Mouse (Mus musculus) embryonic facial prominence, embryonic 14.5 days (tissue): Measurements from ENCODE around the gene Zfp638. TPM values are rescaled to one million over a fixed set of nuclear protein-coding genes. Genes with fewer than 3 reads are reported as not detected.
"Not testable (repeated sequence)": the region's sequence is repeated elsewhere in the genome, so short reads cannot be mapped to it uniquely, and the experiment has no call there.

Experiments used
- ATAC-seq: fragments of 200-750 bp; cut with Nextera tagmentation; 2 replicates; pipeline ENCODE4 v1.8.0; 2017; ENCODE audit warnings: low read depth, moderate number of reproducible peaks, moderate TSS enrichment
- DNase-seq: peaks from one replicate; pipeline ENCODE4 v3.0.0-alpha.2; 2015; ENCODE audit warnings: low spot score
- H3K27ac ChIP-seq: fragments of 300-500 bp; sonication (generic); replicated peaks from 2 replicates; pipeline ENCODE4 v1.5.1; 2014; ENCODE audit warnings: low read depth, mild to moderate bottlenecking, low read length, moderate library complexity
- H3K27me3 ChIP-seq: fragments of 300-500 bp; sonication (generic); replicated peaks from 2 replicates; pipeline ENCODE4 v1.6.1; 2014; ENCODE audit warnings: low read length; ENCODE audit not compliant: control insufficient read depth, insufficient read depth
- H3K36me3 ChIP-seq: fragments of 300-500 bp; sonication (generic); 2 replicates; pipeline ENCODE4 v1.6.1; 2014; ENCODE audit warnings: low read length, mixed read lengths; ENCODE audit not compliant: control insufficient read depth, insufficient read depth
- H3K4me1 ChIP-seq: fragments of 300-500 bp; sonication (generic); 2 replicates; pipeline ENCODE4 v1.6.1; 2014; ENCODE audit warnings: antibody characterized with exemption, low read length; ENCODE audit not compliant: control insufficient read depth, insufficient read depth
- H3K4me2 ChIP-seq: fragments of 300-500 bp; sonication (generic); 2 replicates; pipeline ENCODE4 v1.6.1; 2014; ENCODE audit warnings: low read depth, mild to moderate bottlenecking, low read length, moderate library complexity, mixed read lengths
- H3K4me3 ChIP-seq: fragments of 300-500 bp; sonication (generic); 2 replicates; pipeline ENCODE4 v1.5.1; 2014; ENCODE audit warnings: low read depth, mild to moderate bottlenecking, low read length
- H3K9ac ChIP-seq: fragments of 300-500 bp; sonication (generic); 2 replicates; pipeline ENCODE4 v1.6.1; 2014; ENCODE audit warnings: low read depth, mild to moderate bottlenecking, low read length, moderate library complexity, mixed read lengths
- H3K9me3 ChIP-seq: fragments of 300-500 bp; sonication (generic); 2 replicates; pipeline ENCODE4 v1.6.1; 2016; ENCODE audit warnings: low read length; ENCODE audit not compliant: control insufficient read depth
- WGBS: fragments of 180-500 bp; shearing (Covaris S2); extraction: QIAGEN DNeasy Blood & Tissue Kit; methylation state at CpG from one replicate; pipeline ENCODE4 v1.1.7; 2014; 5-methylcytosine and 5-hydroxymethylcytosine counted together
- polyA plus RNA-seq: library from polyadenylated mRNA; unstranded; fragments of >200 nt; fragmentation: Nextera tagmentation; extraction: Ambion mirVana; gene quantifications from 2 replicates; pipeline ENCODE4 v1.2.1, GENCODE M21; 2014

Gene Zfp638
- polyA plus RNA-seq: 62.1 and 66.2 TPM in 2 replicates

GRCm38 (mm10) chr6:83866954-83867597, at the start of gene Zfp638:
Zfp638 (plus strand) TSS chr6:83867109.
- no peaks in the 10 kb centered on the region for H3K36me3 ChIP-seq
- H3K9me3 ChIP-seq: no peaks in the 10 kb centered on the region
- H3K4me3 ChIP-seq: peak within 1 kb of the TSS; percentile 59
- peak within 1 kb of the TSS; percentile 100 for H3K4me2 ChIP-seq
- WGBS: 0% methylated on average over 29 of the region's 50 CpGs
- DNase-seq: peak; percentile 92
- ATAC-seq: peak; percentile 97
- H3K27ac ChIP-seq: no peak within 1 kb of the TSS
- H3K27me3 ChIP-seq: no peaks in the 10 kb centered on the region
- H3K4me1 ChIP-seq: 0 out of 2 replicates have a peak, but pooled peaks cover 2% of the 10 kb centered on the region
- peak within 1 kb of the TSS; percentile 52 for H3K9ac ChIP-seq

DNA sequence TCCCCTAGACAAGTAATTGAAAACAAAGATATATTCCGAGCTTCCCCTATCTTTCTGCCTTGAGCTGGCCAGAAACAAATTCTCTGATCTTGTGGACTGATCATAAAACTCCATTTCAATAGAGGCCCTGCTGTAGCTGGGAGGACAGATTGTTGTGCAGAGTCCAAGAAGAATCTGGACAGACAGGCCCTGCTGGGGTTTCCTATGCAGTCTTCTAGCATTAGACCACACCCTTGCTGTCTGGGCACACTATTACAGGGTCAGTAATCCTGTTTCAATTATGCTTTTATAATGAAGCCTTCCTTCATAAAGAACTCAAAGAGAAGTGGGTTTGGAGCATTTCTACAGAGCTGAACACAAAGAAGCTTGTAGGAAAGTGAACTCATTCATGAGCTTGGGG, 47.9 kb upstream of the Zfp638 start:
- H3K4me3 ChIP-seq: no peak overlapping the region
- peak overlapping the region; percentile 19; the same call in 1 of the 2 replicates for H3K27ac ChIP-seq
- peaks cover 7% of the 10 kb centered on the region; the same call in 1 of the 2 replicates for H3K4me1 ChIP-seq
- H3K9ac ChIP-seq: no peak overlapping the region
- H3K9me3 ChIP-seq: no peaks in the 10 kb centered on the region
- ATAC-seq (peak; percentile 76), DNase-seq (peak; percentile 54)
- WGBS: 61% methylated on average over 1 of the region's 1 CpGs
- no peak overlapping the region for H3K4me2 ChIP-seq
- peaks cover 7% of the 10 kb centered on the region for H3K36me3 ChIP-seq
- H3K27me3 ChIP-seq: no peaks in the 10 kb centered on the region

GRCm38 (mm10) chr6:83820727-83821515, 46.0 kb upstream of the Zfp638 start:
- Histone ChIP-seq H3K9me3 (no peaks in the 10 kb centered on the region), H3K4me3 (no peak overlapping the region), H3K9ac (no peak overlapping the region), H3K4me1 (peaks cover 7% of the 10 kb centered on the region; the same call in 1 of the 2 replicates), H3K27ac (no peak overlapping the region), H3K27me3 (no peaks in the 10 kb centered on the region), H3K4me2 (no peak overlapping the region), H3K36me3 (no peaks in the 10 kb centered on the region)
- DNase-seq (no peak), ATAC-seq (no peak)
- 81% methylated on average over 2 of the region's 2 CpGs for WGBS

GRCm38 (mm10) chr6:83821856-83822255, 45.1 kb upstream of the Zfp638 start:
- Histone ChIP-seq H3K9ac (no peak overlapping the region), H3K27ac (no peak overlapping the region), H3K27me3 (no peaks in the 10 kb centered on the region), H3K4me1 (peaks cover 7% of the 10 kb centered on the region; the same call in 1 of the 2 replicates), H3K36me3 (0 out of 2 replicates have a peak, but pooled peaks cover 5% of the 10 kb centered on the region), H3K4me2 (no peak overlapping the region), H3K4me3 (no peak overlapping the region), H3K9me3 (no peaks in the 10 kb centered on the region)
- DNase-seq (peak; percentile 66), ATAC-seq (no peak)
- WGBS: 39% methylated on average over 2 of the region's 2 CpGs

DNA sequence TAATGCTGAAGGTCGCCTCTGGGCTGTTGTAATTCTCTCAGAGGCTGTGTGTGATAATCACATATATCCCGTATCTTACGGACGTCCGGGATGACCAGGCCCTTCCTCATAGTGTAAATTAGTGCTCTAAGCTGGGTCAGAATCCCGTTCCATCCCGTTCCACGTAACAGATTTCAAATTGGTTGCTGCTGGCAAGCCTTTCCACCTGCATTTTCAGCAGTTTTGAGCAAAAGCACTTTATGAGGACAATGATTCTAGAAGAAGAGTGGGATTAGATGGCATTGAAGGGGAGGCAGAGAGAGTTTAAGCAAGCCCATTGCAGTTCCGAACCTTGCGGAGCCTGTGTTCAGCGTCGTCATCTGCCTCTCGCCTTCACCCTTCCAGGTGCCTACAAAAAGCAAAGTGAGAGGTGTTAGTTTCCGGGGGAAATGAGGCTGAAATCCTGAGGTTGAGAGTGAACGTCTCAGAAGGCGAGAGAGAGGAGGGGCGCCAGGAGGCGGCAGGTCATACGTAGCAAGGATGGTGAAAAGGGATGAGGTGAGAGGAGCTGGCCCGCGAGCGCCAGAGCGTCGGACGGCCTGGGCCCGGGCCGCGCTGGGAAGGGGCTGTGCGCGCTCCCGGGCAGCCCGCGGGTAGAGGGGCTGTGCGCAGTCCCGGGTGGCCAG, 35.8 kb upstream of the Zfp638 start:
- peak overlapping the region; percentile 84 for H3K9ac ChIP-seq
- H3K4me2 ChIP-seq: peak overlapping the region; percentile 66
- WGBS: 1% methylated on average over 16 of the region's 35 CpGs
- H3K36me3 ChIP-seq: peaks cover 8% of the 10 kb centered on the region; the same call in 1 of the 2 replicates
- H3K27me3 ChIP-seq: no peaks in the 10 kb centered on the region
- H3K27ac ChIP-seq: peak overlapping the region; percentile 86
- ATAC-seq: peak; percentile 84
- H3K4me3 ChIP-seq: peak overlapping the region; percentile 73
- peaks cover 5% of the 10 kb centered on the region; the same call in 1 of the 2 replicates for H3K4me1 ChIP-seq
- peak; percentile 55 for DNase-seq
- H3K9me3 ChIP-seq: no peaks in the 10 kb centered on the region

- peak; percentile 100 for DNase-seq
- peaks cover 4% of the 10 kb centered on the region; the same call in 1 of the 2 replicates for H3K36me3 ChIP-seq
- H3K4me2 ChIP-seq: peak within 1 kb of the TSS; percentile 66
- no peaks in the 10 kb centered on the region for H3K27me3 ChIP-seq
- H3K4me1 ChIP-seq: peaks cover 5% of the 10 kb centered on the region; the same call in 1 of the 2 replicates
- H3K9me3 ChIP-seq: no peaks in the 10 kb centered on the region
- WGBS: 0% methylated on average over 24 of the region's 37 CpGs
- peak; percentile 99 for ATAC-seq
- peak within 1 kb of the TSS; percentile 84 for H3K9ac ChIP-seq
- H3K4me3 ChIP-seq: peak within 1 kb of the TSS; percentile 73
- H3K27ac ChIP-seq: peak within 1 kb of the TSS; percentile 86
These were observed 35.2 kb upstream of the Zfp638 start, which contains the start of gene Paip2b for GRCm38 (mm10) chr6:83831606-83832123. Paip2b (minus strand) TSS chr6:83831741.

- not testable (repeated sequence) for H3K4me1 ChIP-seq, H3K36me3 ChIP-seq, H3K27me3 ChIP-seq, H3K27ac ChIP-seq, H3K9me3 ChIP-seq, DNase-seq, ATAC-seq
- Histone ChIP-seq H3K9ac (peak overlapping the region; percentile 51), H3K4me3 (peak overlapping the region; percentile 35), H3K4me2 (peak overlapping the region; percentile 66)
- WGBS: 38% methylated on average over 1 of the region's 1 CpGs
These were observed 34.5 kb upstream of the Zfp638 start for GRCm38 (mm10) chr6:83832393-83832792.

DNA sequence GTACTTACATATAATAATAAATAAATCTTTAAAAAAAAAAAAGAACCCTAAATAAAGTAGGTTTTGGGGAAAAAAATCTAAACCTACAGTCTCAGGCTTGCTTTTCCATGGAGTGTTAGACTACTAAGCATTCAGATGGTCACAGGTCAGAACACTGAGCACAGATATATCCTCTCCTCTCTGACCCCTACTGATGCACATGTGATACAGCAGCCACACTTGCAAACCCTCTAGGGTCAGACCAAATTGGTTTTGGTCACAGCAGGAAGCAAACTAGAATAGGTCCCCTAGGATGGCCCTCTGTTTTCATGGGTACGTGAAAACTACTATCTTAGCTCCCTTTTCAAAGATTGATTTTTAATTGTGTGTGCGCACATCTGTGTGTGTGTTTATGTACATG, 30.1 kb upstream of the Zfp638 start:
- no peaks in the 10 kb centered on the region for H3K4me1 ChIP-seq
- H3K36me3 ChIP-seq: no peaks in the 10 kb centered on the region
- no peak overlapping the region for H3K4me3 ChIP-seq
- no peak overlapping the region for H3K4me2 ChIP-seq
- 85% methylated on average over 2 of the region's 2 CpGs for WGBS
- no peak for ATAC-seq
- H3K27ac ChIP-seq: no peak overlapping the region
- H3K9ac ChIP-seq: no peak overlapping the region
- no peaks in the 10 kb centered on the region for H3K27me3 ChIP-seq
- H3K9me3 ChIP-seq: no peaks in the 10 kb centered on the region
- DNase-seq: no peak
